In genomic region chr15:14795221-14795620, GRCm38 (mm10) we compare ENCODE assay signal across 25 mouse cellular contexts.
A peak's percentile ranks its signal among the peaks of the same experiment; 100 is the strongest.
DNase-seq lines count a peak whose midpoint lies in the region; ATAC-seq and TF ChIP-seq lines count a peak whose summit lies in the region.
"Had no signal": no experiment of that assay in that cellular context is flagged by ENCODE, and none has a peak within 500 bp of the region (broad histone marks: within the 10 kb centered on the region; RNA-seq: fewer than 3 reads in every experiment).

No protein-coding gene starts in this region.

- no peak for ATAC-seq in forebrain, embryonic 14.5 days
- no peak for ATAC-seq in forebrain, embryonic 16.5 days
- ATAC-seq: intestine, postnatal 0 days; midbrain, embryonic 15.5 days had no signal

- H3K27me3 ChIP-seq in forebrain, embryonic 14.5 days (replicated peaks; ENCODE audit: control insufficient read depth, insufficient read depth, low read length): no peaks in the 10 kb centered on the region
- H3K27me3 ChIP-seq in forebrain, embryonic 16.5 days (replicated peaks; ENCODE audit: control insufficient read depth, insufficient read depth, low read length): no peaks in the 10 kb centered on the region
- H3K27me3 ChIP-seq: embryonic facial prominence, embryonic 15.5 days; forebrain, embryonic 12.5 days; limb, embryonic 13.5 days; lung, embryonic 15.5 days; midbrain, embryonic 15.5 days; neural tube, embryonic 12.5 days; stomach, embryonic 15.5 days had no signal

- WGBS in forebrain, embryonic 14.5 days: 63% methylated on average over 2 of the region's 2 CpGs
- WGBS in forebrain, embryonic 16.5 days: 66% methylated on average over 2 of the region's 2 CpGs

- no peak overlapping the region for H3K4me3 ChIP-seq in forebrain, embryonic 14.5 days (ENCODE audit: low read depth, low read length)
- no peak overlapping the region for H3K4me3 ChIP-seq in forebrain, embryonic 16.5 days (replicated peaks; ENCODE audit: low read length)
- H3K4me3 ChIP-seq: embryonic facial prominence, embryonic 10.5 days; embryonic facial prominence, embryonic 15.5 days; forebrain, embryonic 12.5 days; limb, embryonic 13.5 days; lung, embryonic 15.5 days; midbrain, embryonic 10.5 days; midbrain, embryonic 15.5 days; myocyte; neural tube, embryonic 12.5 days; stomach, embryonic 15.5 days had no signal

- H3K4me1 ChIP-seq in forebrain, embryonic 14.5 days (ENCODE audit: control insufficient read depth, insufficient read depth, low read length): no peaks in the 10 kb centered on the region
- no peaks in the 10 kb centered on the region for H3K4me1 ChIP-seq in forebrain, embryonic 16.5 days (replicated peaks; ENCODE audit: control insufficient read depth, insufficient read depth, low read length)
- H3K4me1 ChIP-seq: embryonic facial prominence, embryonic 10.5 days; embryonic facial prominence, embryonic 15.5 days; forebrain, embryonic 12.5 days; limb, embryonic 13.5 days; lung, embryonic 15.5 days; midbrain, embryonic 10.5 days; midbrain, embryonic 15.5 days; neural tube, embryonic 12.5 days; stomach, embryonic 15.5 days had no signal

- TF ChIP-seq CTCF in brain, embryonic 14.5 days (IDR thresholded peaks at IDR 0.05; ENCODE audit: borderline replicate concordance, extremely low read depth, insufficient read depth, insufficient read length): no peak

- H3K27ac ChIP-seq in forebrain, embryonic 14.5 days (ENCODE audit: low read depth, low read length): no peak overlapping the region
- H3K27ac ChIP-seq in forebrain, embryonic 16.5 days (ENCODE audit: low read length): no peak overlapping the region
- H3K27ac ChIP-seq: embryonic facial prominence, embryonic 10.5 days; embryonic facial prominence, embryonic 15.5 days; forebrain, embryonic 12.5 days; limb, embryonic 13.5 days; lung, embryonic 15.5 days; midbrain, embryonic 10.5 days; midbrain, embryonic 15.5 days; neural tube, embryonic 12.5 days; stomach, embryonic 15.5 days had no signal

- H3K9ac ChIP-seq in forebrain, embryonic 14.5 days (ENCODE audit: low read length): no peak overlapping the region
- no peak overlapping the region for H3K9ac ChIP-seq in forebrain, embryonic 16.5 days (replicated peaks; ENCODE audit: low read depth, low read length)
- H3K9ac ChIP-seq: embryonic facial prominence, embryonic 15.5 days; forebrain, embryonic 12.5 days; limb, embryonic 13.5 days; lung, embryonic 15.5 days; midbrain, embryonic 15.5 days; neural tube, embryonic 12.5 days; stomach, embryonic 15.5 days had no signal

- no peak for TF ChIP-seq POLR2A in brain, embryonic 14.5 days (IDR thresholded peaks at IDR 0.05; ENCODE audit: borderline replicate concordance, extremely low read depth, insufficient read depth, insufficient read length, poor library complexity, severe bottlenecking)

- H3K4me2 ChIP-seq in forebrain, embryonic 14.5 days (ENCODE audit: low read length): no peak overlapping the region
- H3K4me2 ChIP-seq in forebrain, embryonic 16.5 days (ENCODE audit: low read length): no peak overlapping the region
- H3K4me2 ChIP-seq: embryonic facial prominence, embryonic 15.5 days; forebrain, embryonic 12.5 days; limb, embryonic 13.5 days; liver, embryonic 11.5 days; lung, embryonic 15.5 days; midbrain, embryonic 15.5 days; neural tube, embryonic 12.5 days; stomach, embryonic 15.5 days had no signal

- no peaks in the 10 kb centered on the region for H3K9me3 ChIP-seq in forebrain, embryonic 14.5 days (replicated peaks; ENCODE audit: control insufficient read depth, low read length)
- H3K9me3 ChIP-seq in forebrain, embryonic 16.5 days (ENCODE audit: control insufficient read depth, low read length): no peaks in the 10 kb centered on the region
- H3K9me3 ChIP-seq: embryonic facial prominence, embryonic 15.5 days; forebrain, embryonic 12.5 days; limb, embryonic 13.5 days; lung, embryonic 15.5 days; midbrain, embryonic 10.5 days; midbrain, embryonic 15.5 days; neural tube, embryonic 12.5 days; stomach, embryonic 15.5 days had no signal

- H3K36me3 ChIP-seq in forebrain, embryonic 14.5 days (ENCODE audit: control insufficient read depth, insufficient read depth, low read length): no peaks in the 10 kb centered on the region
- no peaks in the 10 kb centered on the region for H3K36me3 ChIP-seq in forebrain, embryonic 16.5 days (ENCODE audit: control insufficient read depth, insufficient read depth)
- H3K36me3 ChIP-seq: embryonic facial prominence, embryonic 10.5 days; embryonic facial prominence, embryonic 15.5 days; forebrain, embryonic 12.5 days; limb, embryonic 13.5 days; lung, embryonic 15.5 days; midbrain, embryonic 10.5 days; midbrain, embryonic 15.5 days; neural tube, embryonic 12.5 days; stomach, embryonic 15.5 days had no signal

- intact Hi-C loops in heart, postnatal 10 days (cut with DNase I): no loop called here

- DNase-seq in forebrain, embryonic 14.5 days (ENCODE audit: low spot score): peak; percentile 3
- peak; percentile 2 for DNase-seq in layer of hippocampus, adult 11-12 months (ENCODE audit: low spot score)
- DNase-seq in layer of hippocampus, adult 9-11 months: no peak
- DNase-seq in brain, embryonic 14.5 days (ENCODE audit: low read depth): peak; percentile 43
- peak; percentile 25 to 48 for DNase-seq in cerebellum, postnatal 14 days
- no peak for DNase-seq in heart, postnatal 10 days
- DNase-seq: adrenal gland, postnatal 25 days; B cell, adult 2 months; gastrocnemius, postnatal 14 days; kidney, adult 9 months; kidney, postnatal 10 days; right cerebral cortex, postnatal 25 days had no signal

Comparison
In these comparisons a context has a peak if more than half of its experiments do, and no peak if none do; other contexts are left out.
1. DNase-seq: peak in forebrain, embryonic 14.5 days (single experiment), layer of hippocampus, adult 11-12 months (single experiment), brain, embryonic 14.5 days (single experiment) and cerebellum, postnatal 14 days (2 of 2); none in layer of hippocampus, adult 9-11 months (single experiment) and heart, postnatal 10 days (0 of 2).